ENCODE assay signal across 15 mouse cellular contexts in genomic region chr11:46389336-46390117, GRCm38 (mm10). TPM values are rescaled to one million over a fixed set of nuclear protein-coding genes. Genes with fewer than 3 reads are reported as not detected.
A peak's percentile ranks its signal among the peaks of the same experiment; 100 is the strongest.
DNase-seq lines count a peak whose midpoint lies in the region; ATAC-seq lines count a peak whose summit lies in the region.
"Had no signal": no experiment of that assay in that cellular context is flagged by ENCODE, and none has a peak within 500 bp of the region (broad histone marks: within the 10 kb centered on the region; RNA-seq: fewer than 3 reads in every experiment).

TSS of gene Itk (minus strand) at chr11:46389515.

- 72% methylated on average over 13 of the region's 13 CpGs for WGBS in kidney, embryonic 15.5 days
- WGBS in limb, embryonic 10.5 days, result 80% methylated on average over 13 of the region's 13 CpGs

- no peak for DNase-seq in kidney, postnatal 36 days
- peak; percentile 85 to 87 for DNase-seq in CD8-positive naive resting alpha-beta T cell, adult 2 months (ENCODE audit: low read depth in 2 of 2, low spot score in 2 of 2)
- DNase-seq in thymus, postnatal 14 days, result peak; percentile 84
- DNase-seq in limb, embryonic 10.5 days (ENCODE audit: low spot score), result no peak
- DNase-seq in gastrocnemius, postnatal 4 days (ENCODE audit: low spot score in 2 of 2), result no peak
- DNase-seq in gastrocnemius, postnatal 25 days, result no peak
- DNase-seq: cerebellum, adult 8-10 months; left cerebral cortex, postnatal 4 days had no signal

- ATAC-seq in kidney, embryonic 15.5 days (replicated peaks; ENCODE audit: low FRiP score), result no peak
- ATAC-seq in megakaryocyte-erythroid progenitor cell, adult 5-6 weeks (replicated peaks; ENCODE audit: low FRiP score, low TSS enrichment, poor library complexity, severe bottlenecking), result peak; percentile 61; the same call in 1 of the 2 replicates

- H3K4me1 ChIP-seq in kidney, embryonic 15.5 days, result 0 out of 2 replicates have a peak, but pooled peaks cover 2% of the 10 kb centered on the region
- H3K4me1 ChIP-seq in limb, embryonic 10.5 days, result no peaks in the 10 kb centered on the region
- H3K4me1 ChIP-seq: hindbrain, embryonic 15.5 days; liver, embryonic 15.5 days had no signal

- no peak within 1 kb of the TSS for H3K4me3 ChIP-seq in kidney, embryonic 15.5 days (replicated peaks)
- H3K4me3 ChIP-seq in limb, embryonic 10.5 days, result no peak within 1 kb of the TSS
- H3K4me3 ChIP-seq: hindbrain, embryonic 15.5 days; liver, embryonic 15.5 days; midbrain, embryonic 10.5 days; myocyte had no signal

- H3K27ac ChIP-seq in kidney, embryonic 15.5 days, result 0 out of 2 replicates have a peak within 1 kb of the TSS, but pooled peaks have one; percentile 41
- H3K27ac ChIP-seq in limb, embryonic 10.5 days, result no peak within 1 kb of the TSS
- H3K27ac ChIP-seq: hindbrain, embryonic 15.5 days; liver, embryonic 15.5 days; midbrain, embryonic 10.5 days had no signal

- no peaks in the 10 kb centered on the region for H3K27me3 ChIP-seq in kidney, embryonic 15.5 days
- no peaks in the 10 kb centered on the region for H3K27me3 ChIP-seq in limb, embryonic 10.5 days (ENCODE audit: low read depth, poor library complexity, severe bottlenecking)
- H3K27me3 ChIP-seq: hindbrain, embryonic 15.5 days; liver, embryonic 15.5 days had no signal

- no peaks in the 10 kb centered on the region for H3K36me3 ChIP-seq in kidney, embryonic 15.5 days
- no peaks in the 10 kb centered on the region for H3K36me3 ChIP-seq in limb, embryonic 10.5 days
- H3K36me3 ChIP-seq: hindbrain, embryonic 15.5 days; liver, embryonic 15.5 days; midbrain, embryonic 10.5 days had no signal

- H3K4me2 ChIP-seq in kidney, embryonic 15.5 days, result 0 out of 2 replicates have a peak within 1 kb of the TSS, but pooled peaks have one; percentile 1
- H3K4me2 ChIP-seq: hindbrain, embryonic 15.5 days; liver, embryonic 15.5 days had no signal

- no peaks in the 10 kb centered on the region for H3K9me3 ChIP-seq in kidney, embryonic 15.5 days (replicated peaks)
- H3K9me3 ChIP-seq in limb, embryonic 10.5 days (replicated peaks), result no peaks in the 10 kb centered on the region
- H3K9me3 ChIP-seq: hindbrain, embryonic 15.5 days; liver, embryonic 15.5 days; midbrain, embryonic 10.5 days had no signal

- H3K9ac ChIP-seq in kidney, embryonic 15.5 days, result no peak within 1 kb of the TSS
- H3K9ac ChIP-seq: hindbrain, embryonic 15.5 days; liver, embryonic 15.5 days had no signal

RNA-seq across cellular contexts. Expression of gene Itk, which starts in this region (rescaled TPM):
- 0.18 and 0.28 TPM in 2 replicates for polyA plus RNA-seq in kidney, embryonic 15.5 days (2015; fragmentation: Nextera tagmentation; extraction: Ambion mirVana)
- total RNA-seq in megakaryocyte-erythroid progenitor cell, adult 5-6 weeks (2014; fragmentation: Nextera tagmentation), result 3.4 and 4.8 TPM in 2 replicates
- 1.7 and 1.8 TPM in 2 replicates for total RNA-seq in megakaryocyte-erythroid progenitor cell, adult 5-6 weeks (2017)
- not detected in 2 replicates for polyA plus RNA-seq in limb, embryonic 10.5 days (2016; fragmentation: Nextera tagmentation; extraction: Ambion mirVana)
- under 1 TPM; 0.22 to 0.23 TPM for total RNA-seq in gastrocnemius, postnatal 4 days (2021)
- total RNA-seq in gastrocnemius, postnatal 25 days (2021), result under 1 TPM in 1 of 2 experiments, not detected in 1; 0.08 TPM
- polyA plus RNA-seq: embryonic facial prominence, embryonic 11.5 days; hindbrain, embryonic 15.5 days had no signal

Comparison
In these comparisons a context has a peak if more than half of its experiments do, and no peak if none do; other contexts are left out.
1. DNase-seq: peak in CD8-positive naive resting alpha-beta T cell, adult 2 months (2 of 2) and thymus, postnatal 14 days (single experiment); none in kidney, postnatal 36 days (0 of 2), limb, embryonic 10.5 days (single experiment), gastrocnemius, postnatal 4 days (0 of 2) and gastrocnemius, postnatal 25 days (single experiment).